Mouse (Mus musculus) C2C12 (cell line): ENCODE measurements around the gene Mtx1.

Experiments
- CEBPB ChIP-seq: IDR thresholded peaks from one replicate; pipeline ENCODE4 v1.6.1; 2011; ENCODE audit warnings: low read depth, mild to moderate bottlenecking, control low read depth, moderate library complexity
- CTCF ChIP-seq: IDR thresholded peaks from one replicate; pipeline ENCODE4 v1.5.1; 2011; ENCODE audit not compliant: control insufficient read depth, insufficient read depth, insufficient read length
- MAX ChIP-seq: IDR thresholded peaks from one replicate; pipeline ENCODE4 v1.6.1; 2011; ENCODE audit warnings: mild to moderate bottlenecking, control low read depth
- MYOD1 ChIP-seq: IDR thresholded peaks from one replicate; pipeline ENCODE4 v1.6.1; 2011; ENCODE audit warnings: low read depth; ENCODE audit not compliant: control insufficient read depth, insufficient read length

GRCm38 (mm10) chr3:89243609-89244008, 16.7 kb upstream of the Mtx1 start:
- peak; percentile 23 for TF ChIP-seq CTCF
- no peak for TF ChIP-seq MAX
- TF ChIP-seq CEBPB, result peak; percentile 8
- TF ChIP-seq MYOD1, result no peak
